Mouse (Mus musculus): ENCODE data around the gene Etnk1. TPM values are rescaled to one million over a fixed set of nuclear protein-coding genes. Genes with fewer than 3 reads are reported as not detected.
A peak's percentile ranks its signal among the peaks of the same experiment; 100 is the strongest.

Gene Etnk1
- polyA plus RNA-seq, 1 experiment: 0.36 TPM

- Histone ChIP-seq H3K4me3 (replicated peaks) (no peak overlapping the region), H3K27me3 (ENCODE audit: control insufficient read depth) (no peaks in the 10 kb centered on the region), H3K9me3 (ENCODE audit: control insufficient read depth, low read length) (no peaks in the 10 kb centered on the region), H3K4me1 (ENCODE audit: control insufficient read depth) (no peaks in the 10 kb centered on the region), H3K36me3 (ENCODE audit: control insufficient read depth) (no peaks in the 10 kb centered on the region)
- TF ChIP-seq GATA1 (IDR thresholded peaks at IDR 0.05; ENCODE audit: low read length): no peak
- TF ChIP-seq TAL1 (IDR thresholded peaks at IDR 0.05; ENCODE audit: low read length): no peak
Measured at GRCm38 (mm10) chr6:143155996-143156395, 11.0 kb upstream of the Etnk1 start.

GRCm38 (mm10) chr6:143156684-143157083 is 10.3 kb upstream of the Etnk1 start:
- no peaks in the 10 kb centered on the region for H3K36me3 ChIP-seq (ENCODE audit: control insufficient read depth)
- no peaks in the 10 kb centered on the region for H3K27me3 ChIP-seq (ENCODE audit: control insufficient read depth)
- H3K4me1 ChIP-seq (ENCODE audit: control insufficient read depth): no peaks in the 10 kb centered on the region
- no peak for TF ChIP-seq GATA1 (IDR thresholded peaks at IDR 0.05; ENCODE audit: low read length)
- TF ChIP-seq TAL1 (IDR thresholded peaks at IDR 0.05; ENCODE audit: low read length): no peak
- no peak overlapping the region for H3K4me3 ChIP-seq (replicated peaks)
- no peaks in the 10 kb centered on the region for H3K9me3 ChIP-seq (ENCODE audit: control insufficient read depth, low read length)

GRCm38 (mm10) chr6:143157401-143157800 is 9.6 kb upstream of the Etnk1 start:
- TF ChIP-seq TAL1 (IDR thresholded peaks at IDR 0.05; ENCODE audit: low read length) (no peak), GATA1 (IDR thresholded peaks at IDR 0.05; ENCODE audit: low read length) (no peak)
- Histone ChIP-seq H3K4me3 (replicated peaks) (no peak overlapping the region), H3K4me1 (ENCODE audit: control insufficient read depth) (no peaks in the 10 kb centered on the region), H3K9me3 (ENCODE audit: control insufficient read depth, low read length) (no peaks in the 10 kb centered on the region), H3K27me3 (ENCODE audit: control insufficient read depth) (no peaks in the 10 kb centered on the region), H3K36me3 (ENCODE audit: control insufficient read depth) (no peaks in the 10 kb centered on the region)

- H3K4me1 ChIP-seq (ENCODE audit: control insufficient read depth): peaks cover 8% of the 10 kb centered on the region
- no peaks in the 10 kb centered on the region for H3K9me3 ChIP-seq (ENCODE audit: control insufficient read depth, low read length)
- TF ChIP-seq TAL1 (IDR thresholded peaks at IDR 0.05; ENCODE audit: low read length) (no peak), GATA1 (IDR thresholded peaks at IDR 0.05; ENCODE audit: low read length) (no peak)
- H3K36me3 ChIP-seq (ENCODE audit: control insufficient read depth): no peaks in the 10 kb centered on the region
- H3K4me3 ChIP-seq (replicated peaks): no peak overlapping the region
- H3K27me3 ChIP-seq (ENCODE audit: control insufficient read depth): no peaks in the 10 kb centered on the region
Measured at GRCm38 (mm10) chr6:143160572-143161231, 6.3 kb upstream of the Etnk1 start.

- H3K9me3 ChIP-seq (ENCODE audit: control insufficient read depth, low read length): no peaks in the 10 kb centered on the region
- H3K4me1 ChIP-seq (ENCODE audit: control insufficient read depth): peaks cover 18% of the 10 kb centered on the region
- no peaks in the 10 kb centered on the region for H3K27me3 ChIP-seq (ENCODE audit: control insufficient read depth)
- no peak for TF ChIP-seq GATA1 (IDR thresholded peaks at IDR 0.05; ENCODE audit: low read length)
- no peak for TF ChIP-seq TAL1 (IDR thresholded peaks at IDR 0.05; ENCODE audit: low read length)
- H3K36me3 ChIP-seq (ENCODE audit: control insufficient read depth): no peaks in the 10 kb centered on the region
- no peak overlapping the region for H3K4me3 ChIP-seq (replicated peaks)
Measured at GRCm38 (mm10) chr6:143162161-143162877, 4.7 kb upstream of the Etnk1 start.

GRCm38 (mm10) chr6:143163956-143164905 is 2.8 kb upstream of the Etnk1 start:
- Histone ChIP-seq H3K4me1 (ENCODE audit: control insufficient read depth) (peaks cover 26% of the 10 kb centered on the region), H3K36me3 (ENCODE audit: control insufficient read depth) (peaks cover 4% of the 10 kb centered on the region), H3K27me3 (ENCODE audit: control insufficient read depth) (no peaks in the 10 kb centered on the region), H3K9me3 (ENCODE audit: control insufficient read depth, low read length) (no peaks in the 10 kb centered on the region), H3K4me3 (replicated peaks) (no peak overlapping the region)
- no peak for TF ChIP-seq TAL1 (IDR thresholded peaks at IDR 0.05; ENCODE audit: low read length)
- TF ChIP-seq GATA1 (IDR thresholded peaks at IDR 0.05; ENCODE audit: low read length): no peak

- Histone ChIP-seq H3K4me3 (replicated peaks) (no peak overlapping the region), H3K4me1 (ENCODE audit: control insufficient read depth) (peaks cover 31% of the 10 kb centered on the region), H3K36me3 (ENCODE audit: control insufficient read depth) (peaks cover 9% of the 10 kb centered on the region), H3K27me3 (ENCODE audit: control insufficient read depth) (no peaks in the 10 kb centered on the region), H3K9me3 (ENCODE audit: control insufficient read depth, low read length) (no peaks in the 10 kb centered on the region)
- TF ChIP-seq TAL1 (IDR thresholded peaks at IDR 0.05; ENCODE audit: low read length) (no peak), GATA1 (IDR thresholded peaks at IDR 0.05; ENCODE audit: low read length) (no peak)
Measured at GRCm38 (mm10) chr6:143164906-143165255, 2.1 kb upstream of the Etnk1 start.

GRCm38 (mm10) chr6:143165404-143166257 is 1.4 kb upstream of the Etnk1 start:
- H3K4me1 ChIP-seq (ENCODE audit: control insufficient read depth): peaks cover 36% of the 10 kb centered on the region
- TF ChIP-seq TAL1 (IDR thresholded peaks at IDR 0.05; ENCODE audit: low read length) (no peak), GATA1 (IDR thresholded peaks at IDR 0.05; ENCODE audit: low read length) (no peak)

More at GRCm38 (mm10) chr6:143165404-143166257, 1.4 kb upstream of the Etnk1 start:
- peak overlapping the region; percentile 100 for H3K4me3 ChIP-seq (replicated peaks)
- H3K9me3 ChIP-seq (ENCODE audit: control insufficient read depth, low read length): no peaks in the 10 kb centered on the region
- no peaks in the 10 kb centered on the region for H3K27me3 ChIP-seq (ENCODE audit: control insufficient read depth)
- peaks cover 14% of the 10 kb centered on the region for H3K36me3 ChIP-seq (ENCODE audit: control insufficient read depth)

All from erythroblast, embryonic 14.5 days (primary cell).